Mouse (Mus musculus) embryonic fibroblast, embryonic 13.5 days (primary cell): ENCODE data around the gene Polr3g.
A peak's percentile ranks its signal among the peaks of the same experiment; 100 is the strongest.

Experiments used
- CTCF ChIP-seq: IDR thresholded peaks from 2 replicates; pipeline ENCODE4 v1.5.1; 2011; ENCODE audit warnings: mild to moderate bottlenecking, control low read depth, low read length, moderate library complexity, borderline replicate concordance; ENCODE audit not compliant: insufficient read depth
- POLR2A ChIP-seq: IDR thresholded peaks from 2 replicates; pipeline ENCODE4 v1.6.1; 2011; ENCODE audit warnings: low read depth, mild to moderate bottlenecking, control low read depth, low read length, moderate library complexity

- TF ChIP-seq CTCF (0 out of 2 replicates have a peak, but pooled peaks have one; percentile 14), POLR2A (no peak)
Observed at GRCm38 (mm10) chr13:81641289-81642045, 69.3 kb downstream of the Polr3g start.
